Mouse (Mus musculus) ES-E14 (cell line): ENCODE results near the gene Ptgs1. TPM values are rescaled to one million over a fixed set of nuclear protein-coding genes. Genes with fewer than 3 reads are reported as not detected.
"Not testable (repeated sequence)": the region's sequence is repeated elsewhere in the genome, so short reads cannot be mapped to it uniquely, and the experiment has no call there.

Source experiments
- DNase-seq: peaks from one replicate; pipeline ENCODE4 v3.0.0-alpha.2; 2013; ENCODE audit warnings: low read depth, low spot score
- H3K27ac ChIP-seq: 2 replicates; pipeline ENCODE4 v1.5.1; 2012; ENCODE audit warnings: low read depth, mild to moderate bottlenecking, low read length, moderate library complexity, mixed read lengths; ENCODE audit not compliant: poor library complexity, insufficient read depth, severe bottlenecking
- H3K36me3 ChIP-seq: 2 replicates; pipeline ENCODE4 v1.6.1; 2012; ENCODE audit warnings: mild to moderate bottlenecking, low read length, moderate library complexity, mixed read lengths; ENCODE audit not compliant: control insufficient read depth, poor library complexity, insufficient read depth, severe bottlenecking
- H3K4me1 ChIP-seq, 2 experiments: fragments of 150-350 bp in 1 of 2; sonication (generic) in 1 of 2; 2 replicates each; pipeline ENCODE4 v1.6.1; 2012; ENCODE audit warnings: low read length in 2 of 2, mild to moderate bottlenecking in 1 of 2, mixed read lengths in 1 of 2; ENCODE audit not compliant: control insufficient read depth in 2 of 2, insufficient read depth in 2 of 2, poor library complexity in 1 of 2
- H3K4me3 ChIP-seq, 2 experiments: fragments of 150-350 bp in 1 of 2; sonication (generic) in 1 of 2; 2 replicates each; pipeline ENCODE4 v1.5.1; 2012; ENCODE audit warnings: low read length in 2 of 2, low read depth in 1 of 2, mild to moderate bottlenecking in 1 of 2, mixed read lengths in 1 of 2; ENCODE audit not compliant: insufficient read depth in 1 of 2, poor library complexity in 1 of 2, severe bottlenecking in 1 of 2
- H3K9ac ChIP-seq: 2 replicates; pipeline ENCODE4 v1.6.1; 2012; ENCODE audit warnings: low read depth, mild to moderate bottlenecking, low read length, mixed read lengths; ENCODE audit not compliant: poor library complexity, insufficient read depth, severe bottlenecking
- H3K9me3 ChIP-seq: fragments of 150-350 bp; sonication (generic); 2 replicates; pipeline ENCODE4 v1.6.1; 2012; ENCODE audit warnings: low read depth, mild to moderate bottlenecking, low read length; ENCODE audit not compliant: control insufficient read depth, insufficient read depth
- CHD2 ChIP-seq: IDR thresholded peaks from 2 replicates; pipeline ENCODE4 v1.6.1; 2014; ENCODE audit warnings: mild to moderate bottlenecking, low read depth, low read length, inconsistent platforms
- HCFC1 ChIP-seq: IDR thresholded peaks from 2 replicates; pipeline ENCODE4 v1.6.1; 2012; ENCODE audit warnings: low read length, inconsistent platforms, borderline replicate concordance; ENCODE audit not compliant: insufficient read depth
- MAFK ChIP-seq: IDR thresholded peaks from 2 replicates; pipeline ENCODE4 v1.6.1; 2014; ENCODE audit warnings: mild to moderate bottlenecking, low read depth, low read length, inconsistent platforms; ENCODE audit not compliant: insufficient read depth
- ZC3H11A ChIP-seq: IDR thresholded peaks from 2 replicates; pipeline ENCODE4 v1.6.1; 2012; ENCODE audit warnings: low read depth, mild to moderate bottlenecking, inconsistent platforms, low read length, borderline replicate concordance
- ZNF384 ChIP-seq: IDR thresholded peaks from 2 replicates; pipeline ENCODE4 v1.6.1; 2012; ENCODE audit warnings: low read depth, low read length, inconsistent platforms
- in situ Hi-C, 2 experiments: fragments of 600-800 bp; cut with MboI; formaldehyde crosslinking; loops; one replicate each; pipeline ENCODE4 v1.15.1; 2025; ENCODE audit warnings: low sequenced_read_pairs in 2 of 2, inconsistent platforms in 1 of 2; ENCODE audit not compliant: unreplicated experiment in 2 of 2
- total RNA-seq: library from RNA; depleted of rRNA; stranded (reverse); fragments of 300-350 nt; gene quantifications from 2 replicates; pipeline ENCODE4 v1.2.3, GENCODE M21; 2012; rRNA removed

Ptgs1 gene
- total RNA-seq: 8.7 and 9.0 TPM in 2 replicates

GRCm38 (mm10) chr2:36230366-36230765 lies at the start of gene Ptgs1:
TSS of gene Ptgs1 (plus strand) at chr2:36230426.
- H3K9me3 ChIP-seq: no peaks in the 10 kb centered on the region
- peak within 1 kb of the TSS; percentile 58 to 64 for H3K4me3 ChIP-seq
- in situ Hi-C loops: no loop called here
- no peak for DNase-seq
- peak within 1 kb of the TSS; percentile 27 for H3K9ac ChIP-seq
- no peaks in the 10 kb centered on the region for H3K36me3 ChIP-seq
- TF ChIP-seq ZNF384 (no peak), ZC3H11A (no peak), HCFC1 (no peak), CHD2 (no peak), MAFK (no peak)
- no peak within 1 kb of the TSS for H3K27ac ChIP-seq
- H3K4me1 ChIP-seq: 0 out of 4 replicates have a peak, but pooled peaks cover 0 to 2% of the 10 kb centered on the region in 2 experiments

- DNase-seq, H3K9ac ChIP-seq, in situ Hi-C loops, H3K36me3 ChIP-seq, H3K4me3 ChIP-seq, H3K4me1 ChIP-seq, H3K27ac ChIP-seq, H3K9me3 ChIP-seq: not testable (repeated sequence)
Measured at GRCm38 (mm10) chr2:36181587-36182368, 48.4 kb upstream of the Ptgs1 start.

GRCm38 (mm10) chr2:36183278-36183677 lies 46.9 kb upstream of the Ptgs1 start:
- Histone ChIP-seq H3K9me3 (no peaks in the 10 kb centered on the region), H3K36me3 (no peaks in the 10 kb centered on the region; the same call in 1 of the 2 replicates), H3K4me1 (0 out of 4 replicates have a peak, but pooled peaks cover 2 to 4% of the 10 kb centered on the region in 2 experiments), H3K27ac (no peak overlapping the region), H3K4me3 (no peak overlapping the region), H3K9ac (no peak overlapping the region)
- TF ChIP-seq CHD2 (no peak), MAFK (no peak), ZC3H11A (no peak), HCFC1 (no peak), ZNF384 (no peak)
- DNase-seq: no peak
- in situ Hi-C loops: no loop called here

- Histone ChIP-seq H3K9ac (no peak overlapping the region), H3K4me3 (no peak overlapping the region), H3K27ac (no peak overlapping the region), H3K9me3 (no peaks in the 10 kb centered on the region), H3K4me1 (0 out of 4 replicates have a peak, but pooled peaks cover 2 to 4% of the 10 kb centered on the region in 2 experiments), H3K36me3 (peaks cover 2% of the 10 kb centered on the region; the same call in 1 of the 2 replicates)
- in situ Hi-C loops: no loop called here
- DNase-seq: no peak
- no peak for TF ChIP-seq MAFK
- no peak for TF ChIP-seq CHD2
- TF ChIP-seq ZNF384: no peak
- no peak for TF ChIP-seq ZC3H11A
- TF ChIP-seq HCFC1: no peak
Measured at GRCm38 (mm10) chr2:36184192-36184591, 46.0 kb upstream of the Ptgs1 start.

- 0 out of 4 replicates have a peak, but pooled peaks cover 1 to 2% of the 10 kb centered on the region in 2 experiments for H3K4me1 ChIP-seq
- in situ Hi-C loops: no loop called here
- no peak overlapping the region for H3K9ac ChIP-seq
- peaks cover 2% of the 10 kb centered on the region; the same call in 1 of the 2 replicates for H3K36me3 ChIP-seq
- no peak for TF ChIP-seq HCFC1
- H3K9me3 ChIP-seq: no peaks in the 10 kb centered on the region
- no peak overlapping the region for H3K4me3 ChIP-seq
- no peak overlapping the region for H3K27ac ChIP-seq
- no peak for DNase-seq
Measured at GRCm38 (mm10) chr2:36184876-36185275, 45.4 kb upstream of the Ptgs1 start.

GRCm38 (mm10) chr2:36189200-36189599 lies 41.0 kb upstream of the Ptgs1 start:
- H3K9ac ChIP-seq, H3K4me3 ChIP-seq, H3K36me3 ChIP-seq, in situ Hi-C loops, H3K9me3 ChIP-seq, H3K4me1 ChIP-seq, H3K27ac ChIP-seq, DNase-seq: not testable (repeated sequence)
